8 mouse cellular contexts compared by ENCODE assay signal in the genomic region with DNA sequence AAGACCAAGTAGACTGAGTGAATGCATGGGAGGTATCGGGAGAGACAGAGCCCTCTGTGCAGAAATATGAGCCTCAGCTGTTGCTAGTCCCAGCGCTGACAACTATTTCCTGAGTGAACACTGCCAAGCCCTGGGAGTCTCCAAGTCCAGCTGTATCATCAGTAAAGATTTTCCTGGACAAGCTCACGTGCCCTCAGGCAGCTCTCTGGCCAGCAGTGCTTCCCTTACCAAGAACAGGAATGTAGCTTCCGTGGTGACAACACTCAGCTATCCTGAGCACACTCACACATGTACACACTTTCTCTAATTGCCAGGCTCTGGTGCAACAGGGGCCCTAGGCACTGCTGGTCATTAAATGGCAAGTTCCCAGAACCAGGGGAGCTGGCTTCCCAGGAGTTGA. TPM values are rescaled to one million over a fixed set of nuclear protein-coding genes. Genes with fewer than 3 reads are reported as not detected.
A peak's percentile ranks its signal among the peaks of the same experiment; 100 is the strongest.
DNase-seq lines count a peak whose midpoint lies in the region; ATAC-seq lines count a peak whose summit lies in the region.
"Had no signal": no experiment of that assay in that cellular context is flagged by ENCODE, and none has a peak within 500 bp of the region (broad histone marks: within the 10 kb centered on the region; RNA-seq: fewer than 3 reads in every experiment).

No protein-coding gene starts in this region.

- H3K4me1 ChIP-seq in midbrain, embryonic 13.5 days (replicated peaks), result peaks cover 29% of the 10 kb centered on the region

- no peaks in the 10 kb centered on the region for H3K9me3 ChIP-seq in midbrain, embryonic 13.5 days
- H3K9me3 ChIP-seq: limb, embryonic 12.5 days had no signal

- 58% methylated on average over 4 of the region's 4 CpGs for WGBS in midbrain, embryonic 13.5 days

- no peak overlapping the region for H3K4me3 ChIP-seq in midbrain, embryonic 13.5 days (replicated peaks)
- H3K4me3 ChIP-seq: limb, embryonic 12.5 days had no signal

- H3K27me3 ChIP-seq in midbrain, embryonic 13.5 days, result 0 out of 2 replicates have a peak, but pooled peaks cover 6% of the 10 kb centered on the region

- H3K36me3 ChIP-seq in midbrain, embryonic 13.5 days, result no peaks in the 10 kb centered on the region
- H3K36me3 ChIP-seq: limb, embryonic 12.5 days had no signal

- H3K27ac ChIP-seq in midbrain, embryonic 13.5 days, result peak overlapping the region; percentile 35; the same call in 1 of the 2 replicates
- H3K27ac ChIP-seq: limb, embryonic 12.5 days had no signal

- H3K4me2 ChIP-seq in midbrain, embryonic 13.5 days (replicated peaks), result no peak overlapping the region
- H3K4me2 ChIP-seq: limb, embryonic 12.5 days had no signal

- no peak overlapping the region; the same call in 1 of the 2 replicates for H3K9ac ChIP-seq in midbrain, embryonic 13.5 days (replicated peaks)
- H3K9ac ChIP-seq: limb, embryonic 12.5 days had no signal

- peak; percentile 22 for DNase-seq in testis, postnatal 14 days (ENCODE audit: low spot score)
- no peak for DNase-seq in testis, postnatal 10 days (ENCODE audit: low spot score)
- peak; percentile 31 for DNase-seq in gastrocnemius, postnatal 25 days
- peak; percentile 57 to 58 for DNase-seq in kidney, adult 8-10 months
- DNase-seq in layer of hippocampus, adult 8-10 months (ENCODE audit: low spot score in 2 of 2), result no peak
- DNase-seq in natural killer cell, adult 2 months (ENCODE audit: low spot score in 2 of 2), result no peak

- no peak for ATAC-seq in midbrain, embryonic 13.5 days

RNA-seq across cellular contexts. Expression of a gene that starts 57.1 kb away (rescaled TPM):
- not detected for total RNA-seq in gastrocnemius, postnatal 25 days (2021)
- 0.28 and 0.40 TPM in 2 replicates for polyA plus RNA-seq in midbrain, embryonic 13.5 days (2015; fragmentation: Nextera tagmentation; extraction: Ambion mirVana)
- total RNA-seq in layer of hippocampus, adult 8-10 months (2022), result 10 to 100 TPM in 2 of 4 experiments, 1 to 10 TPM in 2; 6.6 to 10.8 (median 8.9) TPM
- polyA plus RNA-seq: limb, embryonic 12.5 days had no signal

Comparison
In these comparisons a context has a peak if more than half of its experiments do, and no peak if none do; other contexts are left out.
1. DNase-seq: peak in testis, postnatal 14 days (single experiment), gastrocnemius, postnatal 25 days (single experiment) and kidney, adult 8-10 months (2 of 2); none in testis, postnatal 10 days (single experiment), layer of hippocampus, adult 8-10 months (0 of 2) and natural killer cell, adult 2 months (0 of 2).
2. RNA of a gene that starts 57.1 kb away (total RNA-seq): 6.6 to 10.8 TPM in layer of hippocampus, adult 8-10 months; not detected in gastrocnemius, postnatal 25 days; every median in the first group is over 4 times any median in the second.